Mouse (Mus musculus) C2C12 (cell line): ENCODE measurements around the gene Fgf10. TPM values are rescaled to one million over a fixed set of nuclear protein-coding genes. Genes with fewer than 3 reads are reported as not detected.

Experiments
- H3K27me3 ChIP-seq: one replicate; pipeline ENCODE4 v1.6.1; 2011; ENCODE audit not compliant: control insufficient read depth, insufficient read depth, insufficient read length
- H3K36me3 ChIP-seq: one replicate; pipeline ENCODE4 v1.6.1; 2011; ENCODE audit not compliant: control insufficient read depth, insufficient read depth
- H3K4me3 ChIP-seq: one replicate; pipeline ENCODE4 v1.5.1; 2011; ENCODE audit warnings: mild to moderate bottlenecking, control low read depth; ENCODE audit not compliant: poor library complexity, insufficient read depth, severe bottlenecking
- H3K79me2 ChIP-seq: one replicate; pipeline ENCODE4 v1.6.1; 2011; ENCODE audit not compliant: control insufficient read depth, insufficient read depth
- H3K79me3 ChIP-seq: one replicate; pipeline ENCODE4 v1.6.1; 2011; ENCODE audit warnings: low read depth, control low read depth
- H3ac ChIP-seq: one replicate; pipeline ENCODE3; 2011; ENCODE audit warnings: low read depth; ENCODE audit not compliant: control insufficient read depth, insufficient read length
- CEBPB ChIP-seq: IDR thresholded peaks from one replicate; pipeline ENCODE4 v1.6.1; 2011; ENCODE audit warnings: low read depth, mild to moderate bottlenecking, control low read depth, moderate library complexity
- CTCF ChIP-seq: IDR thresholded peaks from one replicate; pipeline ENCODE4 v1.5.1; 2011; ENCODE audit not compliant: control insufficient read depth, insufficient read depth, insufficient read length
- FOSL1 ChIP-seq: IDR thresholded peaks from one replicate; pipeline ENCODE4 v1.8.0; 2011; ENCODE audit warnings: mild to moderate bottlenecking, low read length; ENCODE audit not compliant: poor library complexity, insufficient read depth, severe bottlenecking
- MAX ChIP-seq: IDR thresholded peaks from one replicate; pipeline ENCODE4 v1.6.1; 2011; ENCODE audit warnings: mild to moderate bottlenecking, control low read depth
- MYOD1 ChIP-seq: IDR thresholded peaks from one replicate; pipeline ENCODE4 v1.6.1; 2011; ENCODE audit warnings: low read depth; ENCODE audit not compliant: control insufficient read depth, insufficient read length
- MYOG ChIP-seq: IDR thresholded peaks from one replicate; pipeline ENCODE4 v1.6.1; 2011; ENCODE audit not compliant: control insufficient read depth, insufficient read length; ENCODE audit errors: extremely low read depth
- USF1 ChIP-seq: IDR thresholded peaks from one replicate; pipeline ENCODE4 v1.6.1; 2011; ENCODE audit warnings: low read depth, mild to moderate bottlenecking, control low read depth, moderate library complexity
- long read RNA-seq, 2 experiments: library from polyadenylated mRNA; unstranded; transcript quantifications; one replicate each; pipeline ENCODE4 v2.0.0; 2019 to 2020
- polyA plus RNA-seq: library from polyadenylated mRNA; unstranded; fragments of >200 nt; fragmentation: generic; extraction: Trizol; gene quantifications from one replicate; pipeline ENCODE4 v1.2.1, GENCODE M21; 2012; ENCODE audit warnings: missing spikeins

The Fgf10 gene
- 0.04 TPM for polyA plus RNA-seq
- long read RNA-seq, experiment 1, full-length matches to known transcripts: 3 of 4 reads
- long read RNA-seq, experiment 1, partial matches to known transcripts: 0 of 4 reads
- long read RNA-seq, experiment 1, other reads (novel, unspliced or antisense): 1 of 4 reads
- long read RNA-seq, experiment 2: 0 reads

DNA sequence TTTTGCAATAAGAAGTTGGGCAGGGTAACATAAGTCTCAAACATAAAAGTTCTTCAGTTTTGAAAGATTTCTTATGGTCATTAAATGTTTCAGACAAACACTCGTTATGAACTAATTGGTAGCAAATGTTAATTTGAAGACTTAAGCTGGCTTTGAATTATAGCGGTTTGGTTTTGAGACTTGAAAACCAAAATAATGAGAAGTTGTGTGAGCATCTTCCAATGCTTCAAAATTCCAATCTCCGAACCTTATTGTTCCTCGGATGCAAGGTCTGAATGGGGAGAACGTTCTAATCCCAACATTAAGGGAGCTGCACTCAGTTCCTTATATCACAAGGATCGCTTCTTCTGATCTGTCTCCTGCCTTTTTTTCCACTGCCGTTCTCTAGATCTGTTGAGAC, at the start of gene Fgf10:
Gene Fgf10, plus strand, starts transcription at position 301 of the 400 bp plus-strand sequence.
- H3ac ChIP-seq: no peak within 1 kb of the TSS
- TF ChIP-seq MAX (no peak), CTCF (no peak), FOSL1 (no peak), CEBPB (no peak), USF1 (no peak), MYOG (no peak), MYOD1 (no peak)
- no peaks in the 10 kb centered on the region for H3K79me3 ChIP-seq
- H3K4me3 ChIP-seq: no peak within 1 kb of the TSS
- no peaks in the 10 kb centered on the region for H3K36me3 ChIP-seq
- no peaks in the 10 kb centered on the region for H3K79me2 ChIP-seq
- H3K27me3 ChIP-seq: no peaks in the 10 kb centered on the region

DNA sequence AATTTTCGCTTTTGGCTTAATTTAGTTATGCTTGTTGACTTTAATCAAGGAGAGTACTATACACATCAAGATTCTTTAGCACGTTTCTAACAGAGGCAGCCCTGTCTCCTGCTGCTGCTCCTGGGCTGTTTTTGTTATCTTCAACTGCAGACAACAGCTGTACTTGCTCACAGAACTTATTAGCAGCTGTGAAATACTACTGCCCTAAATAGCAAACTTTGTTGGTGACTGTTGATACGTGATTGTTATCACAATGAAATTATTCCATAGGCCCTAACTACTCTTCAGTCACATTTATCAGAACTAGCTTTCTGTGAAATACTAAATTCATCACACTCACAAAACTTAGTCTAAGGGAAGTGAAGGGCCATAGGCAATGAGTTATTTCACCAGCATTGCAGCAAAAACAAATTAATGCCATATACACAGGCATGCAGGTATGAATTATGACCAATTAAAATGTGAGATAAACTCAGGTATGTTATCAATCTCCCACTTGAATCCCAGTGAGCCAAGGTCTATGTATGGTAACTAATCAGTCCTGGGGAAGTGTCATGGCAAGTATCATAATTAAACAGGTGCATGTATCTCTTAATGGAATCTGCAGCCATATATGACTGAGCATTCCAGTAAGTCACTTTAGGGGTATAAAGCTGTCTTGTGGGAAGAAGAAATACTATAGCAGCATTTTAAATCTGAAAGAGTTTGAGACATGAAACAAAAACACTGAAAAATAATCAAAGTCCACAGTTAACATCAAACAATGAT, 39.7 kb upstream of the Fgf10 start:
- no peak overlapping the region for H3K4me3 ChIP-seq
- H3K27me3 ChIP-seq: no peaks in the 10 kb centered on the region
- TF ChIP-seq FOSL1: no peak
- TF ChIP-seq MYOD1: no peak
- no peak for TF ChIP-seq CEBPB
- no peak for TF ChIP-seq CTCF
- TF ChIP-seq USF1: no peak
- TF ChIP-seq MYOG: no peak
- TF ChIP-seq MAX: no peak
- H3K79me2 ChIP-seq: no peaks in the 10 kb centered on the region
- no peak overlapping the region for H3ac ChIP-seq
- H3K79me3 ChIP-seq: no peaks in the 10 kb centered on the region
- H3K36me3 ChIP-seq: no peaks in the 10 kb centered on the region

DNA sequence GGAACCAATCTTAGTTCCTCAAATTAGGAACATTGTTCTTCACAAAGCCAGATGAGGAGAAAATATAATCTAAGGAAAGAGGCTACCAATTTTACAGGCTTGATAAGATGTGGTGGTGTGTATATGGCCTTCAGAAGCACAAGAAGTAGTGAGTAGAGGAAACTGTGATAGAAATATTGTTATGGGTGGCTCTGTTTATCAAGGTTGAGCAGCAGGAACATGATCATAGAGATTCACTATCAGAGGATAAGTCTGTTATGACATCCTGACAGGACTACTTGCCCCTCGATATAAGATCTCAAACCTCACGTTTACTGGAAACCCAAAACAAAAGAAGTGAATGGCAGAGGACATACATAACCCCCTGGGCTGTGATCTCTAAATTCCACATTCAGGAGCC, 38.1 kb upstream of the Fgf10 start:
- TF ChIP-seq MYOG: no peak
- TF ChIP-seq CTCF: no peak
- TF ChIP-seq USF1: no peak
- TF ChIP-seq CEBPB: no peak
- no peak for TF ChIP-seq MYOD1
- no peak for TF ChIP-seq MAX
- no peak for TF ChIP-seq FOSL1
- Histone ChIP-seq H3K27me3 (no peaks in the 10 kb centered on the region), H3K36me3 (no peaks in the 10 kb centered on the region), H3K79me3 (no peaks in the 10 kb centered on the region), H3ac (no peak overlapping the region), H3K4me3 (no peak overlapping the region), H3K79me2 (no peaks in the 10 kb centered on the region)

DNA sequence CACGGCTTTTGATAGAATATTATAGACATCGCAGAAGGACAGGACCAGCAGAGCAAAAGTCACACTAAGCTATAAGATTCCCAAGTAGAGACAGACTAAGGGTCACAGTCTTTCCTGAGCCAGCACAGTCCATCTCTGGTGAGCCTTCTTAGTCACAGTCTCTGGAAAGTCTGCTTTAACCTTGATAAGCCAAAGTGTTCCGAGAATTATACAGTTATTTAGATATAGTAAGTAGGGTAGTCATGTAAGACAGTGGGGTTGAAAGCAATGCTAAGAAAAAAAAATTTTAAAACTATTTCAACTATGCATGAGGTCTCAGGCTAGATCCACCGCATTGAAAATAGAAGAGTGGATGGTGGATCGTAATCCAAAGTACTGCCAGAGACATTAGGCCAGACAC, 33.5 kb upstream of the Fgf10 start:
- Histone ChIP-seq H3K79me2 (no peaks in the 10 kb centered on the region), H3K27me3 (no peaks in the 10 kb centered on the region), H3ac (no peak overlapping the region), H3K36me3 (no peaks in the 10 kb centered on the region), H3K4me3 (no peak overlapping the region), H3K79me3 (no peaks in the 10 kb centered on the region)
- TF ChIP-seq MAX (no peak), MYOG (no peak), USF1 (no peak), FOSL1 (no peak), MYOD1 (no peak), CEBPB (no peak), CTCF (no peak)

DNA sequence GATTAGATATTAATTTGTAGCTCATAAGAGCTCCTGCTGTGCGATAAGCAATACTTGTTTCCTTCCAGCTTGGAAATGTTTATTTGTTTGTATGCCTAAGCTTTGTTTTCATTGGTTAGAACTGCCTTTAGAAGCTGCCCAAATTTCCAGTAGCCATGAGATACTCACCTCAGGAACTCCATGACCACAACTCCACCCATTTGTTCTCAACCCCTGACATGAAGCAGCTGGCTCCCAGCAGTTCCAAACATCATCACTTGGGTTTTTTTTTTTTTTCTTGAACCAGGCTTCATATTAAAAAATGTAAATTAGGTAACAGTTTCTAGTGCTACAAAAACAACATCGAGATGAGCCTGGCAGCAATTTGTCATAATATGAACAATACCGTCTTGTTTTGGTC, 27.0 kb upstream of the Fgf10 start:
- Histone ChIP-seq H3K4me3 (no peak overlapping the region), H3ac (no peak overlapping the region), H3K27me3 (no peaks in the 10 kb centered on the region), H3K79me3 (no peaks in the 10 kb centered on the region), H3K36me3 (no peaks in the 10 kb centered on the region), H3K79me2 (no peaks in the 10 kb centered on the region)
- TF ChIP-seq CTCF: no peak
- TF ChIP-seq MYOG: no peak
- no peak for TF ChIP-seq USF1
- no peak for TF ChIP-seq MAX
- TF ChIP-seq MYOD1: no peak
- TF ChIP-seq CEBPB: no peak
- no peak for TF ChIP-seq FOSL1
